Comparison of ENCODE assay signal across 14 mouse cellular contexts in genomic region chr11:103285276-103285675, GRCm38 (mm10). TPM values are rescaled to one million over a fixed set of nuclear protein-coding genes. Genes with fewer than 3 reads are reported as not detected.
DNase-seq lines count a peak whose midpoint lies in the region; ATAC-seq and TF ChIP-seq lines count a peak whose summit lies in the region.
"Had no signal": no experiment of that assay in that cellular context is flagged by ENCODE, and none has a peak within 500 bp of the region (broad histone marks: within the 10 kb centered on the region; RNA-seq: fewer than 3 reads in every experiment).

No protein-coding gene starts in this region.

- peak overlapping the region; percentile 80 for H3K27ac ChIP-seq in gastrocnemius, adult 2 months
- H3K27ac ChIP-seq in kidney, postnatal 0 days: peak overlapping the region; percentile 76
- H3K27ac ChIP-seq in midbrain, embryonic 10.5 days (replicated peaks): peak overlapping the region; percentile 23; the same call in 1 of the 2 replicates
- no peak overlapping the region for H3K27ac ChIP-seq in midbrain, embryonic 15.5 days
- H3K27ac ChIP-seq: forebrain, embryonic 13.5 days; hindbrain, embryonic 14.5 days; left cerebral cortex, adult 2 months had no signal

- DNase-seq in gastrocnemius, adult 2 months: peak; percentile 3
- DNase-seq in gastrocnemius, postnatal 36 days: no peak
- DNase-seq in kidney, postnatal 0 days (ENCODE audit: low spot score): no peak
- DNase-seq in kidney, adult 9 months: no peak
- DNase-seq in midbrain, embryonic 10.5 days (ENCODE audit: low spot score): no peak
- no peak for DNase-seq in urinary bladder, postnatal 25 days (ENCODE audit: low spot score)
- DNase-seq in thymus, adult 18-20 months: no peak
- DNase-seq: adrenal gland, adult 8-10 months; spleen, adult 18-20 months had no signal

- no peaks in the 10 kb centered on the region for H3K27me3 ChIP-seq in kidney, postnatal 0 days (ENCODE audit: insufficient read depth, low read length)
- H3K27me3 ChIP-seq in midbrain, embryonic 10.5 days (ENCODE audit: low read depth, poor library complexity, severe bottlenecking): no peaks in the 10 kb centered on the region
- no peaks in the 10 kb centered on the region for H3K27me3 ChIP-seq in midbrain, embryonic 15.5 days (replicated peaks)
- H3K27me3 ChIP-seq: forebrain, embryonic 13.5 days; limb, embryonic 12.5 days had no signal

- H3K4me1 ChIP-seq in kidney, postnatal 0 days (replicated peaks; ENCODE audit: insufficient read depth, low read length): peaks cover 5% of the 10 kb centered on the region; the same call in 1 of the 2 replicates
- peaks cover 12% of the 10 kb centered on the region for H3K4me1 ChIP-seq in midbrain, embryonic 10.5 days
- H3K4me1 ChIP-seq in midbrain, embryonic 15.5 days: no peaks in the 10 kb centered on the region
- H3K4me1 ChIP-seq: forebrain, embryonic 13.5 days had no signal

- no peaks in the 10 kb centered on the region for H3K9me3 ChIP-seq in kidney, postnatal 0 days (replicated peaks; ENCODE audit: low read length)
- H3K9me3 ChIP-seq in midbrain, embryonic 10.5 days (replicated peaks): no peaks in the 10 kb centered on the region
- no peaks in the 10 kb centered on the region for H3K9me3 ChIP-seq in midbrain, embryonic 15.5 days
- H3K9me3 ChIP-seq: forebrain, embryonic 13.5 days; limb, embryonic 12.5 days had no signal

- no peak overlapping the region for H3K9ac ChIP-seq in kidney, postnatal 0 days (ENCODE audit: low read depth, low read length)
- H3K9ac ChIP-seq in midbrain, embryonic 15.5 days: no peak overlapping the region
- H3K9ac ChIP-seq: forebrain, embryonic 13.5 days; hindbrain, embryonic 14.5 days; limb, embryonic 12.5 days had no signal

- no peak overlapping the region for H3K4me2 ChIP-seq in kidney, postnatal 0 days (ENCODE audit: low read length)
- H3K4me2 ChIP-seq in midbrain, embryonic 15.5 days: no peak overlapping the region
- H3K4me2 ChIP-seq: forebrain, embryonic 13.5 days; hindbrain, embryonic 14.5 days; limb, embryonic 12.5 days had no signal

- no peak for ATAC-seq in kidney, postnatal 0 days (replicated peaks; ENCODE audit: low FRiP score, low read depth)
- no peak for ATAC-seq in midbrain, embryonic 15.5 days (replicated peaks)
- ATAC-seq: forebrain, embryonic 13.5 days had no signal

- H3K4me3 ChIP-seq in gastrocnemius, adult 2 months: no peak overlapping the region
- no peak overlapping the region for H3K4me3 ChIP-seq in kidney, postnatal 0 days (replicated peaks; ENCODE audit: low read depth, low read length)
- no peak overlapping the region for H3K4me3 ChIP-seq in midbrain, embryonic 10.5 days
- no peak overlapping the region for H3K4me3 ChIP-seq in midbrain, embryonic 15.5 days
- H3K4me3 ChIP-seq: forebrain, embryonic 13.5 days; left cerebral cortex, adult 2 months; limb, embryonic 12.5 days had no signal

- WGBS in kidney, postnatal 0 days: 84% methylated on average over 10 of the region's 10 CpGs
- 89% methylated on average over 10 of the region's 10 CpGs for WGBS in midbrain, embryonic 10.5 days
- WGBS in midbrain, embryonic 15.5 days: 84% methylated on average over 10 of the region's 10 CpGs

- no peak for TF ChIP-seq CTCF in gastrocnemius, adult 2 months (IDR thresholded peaks at IDR 0.05)
- no peak for TF ChIP-seq CTCF in kidney, postnatal 0 days (IDR thresholded peaks at IDR 0.05; ENCODE audit: low read depth)

- no peaks in the 10 kb centered on the region for H3K36me3 ChIP-seq in kidney, postnatal 0 days (ENCODE audit: insufficient read depth, low read length)
- no peaks in the 10 kb centered on the region for H3K36me3 ChIP-seq in midbrain, embryonic 10.5 days
- H3K36me3 ChIP-seq in midbrain, embryonic 15.5 days (replicated peaks): no peaks in the 10 kb centered on the region
- H3K36me3 ChIP-seq: limb, embryonic 12.5 days had no signal

- intact Hi-C loops in gastrocnemius, adult 2 months (cut with DNase I): no loop called here
- intact Hi-C loops in gastrocnemius, postnatal 36 days (cut with DNase I): no loop called here

RNA-seq across cellular contexts. Expression of gene Map3k14, which starts 18.0 kb away (rescaled TPM):
- 1 to 10 TPM; 4.1 to 4.2 TPM for total RNA-seq in gastrocnemius, adult 2 months (2021)
- 1 to 10 TPM; 1.9 to 2.6 TPM for total RNA-seq in gastrocnemius, postnatal 36 days (2021)
- 3.2 and 3.8 TPM in 2 replicates for polyA plus RNA-seq in kidney, postnatal 0 days (2015; fragmentation: Nextera tagmentation; extraction: Ambion mirVana)
- 4.4 and 5.4 TPM in 2 replicates for polyA plus RNA-seq in midbrain, embryonic 10.5 days (2016; fragmentation: Nextera tagmentation; extraction: Ambion mirVana)
- 3.9 and 5.0 TPM in 2 replicates for polyA plus RNA-seq in midbrain, embryonic 15.5 days (2015; fragmentation: Nextera tagmentation; extraction: Ambion mirVana)
